Comparison of ENCODE assay signal across 9 mouse cellular contexts in the genomic region with DNA sequence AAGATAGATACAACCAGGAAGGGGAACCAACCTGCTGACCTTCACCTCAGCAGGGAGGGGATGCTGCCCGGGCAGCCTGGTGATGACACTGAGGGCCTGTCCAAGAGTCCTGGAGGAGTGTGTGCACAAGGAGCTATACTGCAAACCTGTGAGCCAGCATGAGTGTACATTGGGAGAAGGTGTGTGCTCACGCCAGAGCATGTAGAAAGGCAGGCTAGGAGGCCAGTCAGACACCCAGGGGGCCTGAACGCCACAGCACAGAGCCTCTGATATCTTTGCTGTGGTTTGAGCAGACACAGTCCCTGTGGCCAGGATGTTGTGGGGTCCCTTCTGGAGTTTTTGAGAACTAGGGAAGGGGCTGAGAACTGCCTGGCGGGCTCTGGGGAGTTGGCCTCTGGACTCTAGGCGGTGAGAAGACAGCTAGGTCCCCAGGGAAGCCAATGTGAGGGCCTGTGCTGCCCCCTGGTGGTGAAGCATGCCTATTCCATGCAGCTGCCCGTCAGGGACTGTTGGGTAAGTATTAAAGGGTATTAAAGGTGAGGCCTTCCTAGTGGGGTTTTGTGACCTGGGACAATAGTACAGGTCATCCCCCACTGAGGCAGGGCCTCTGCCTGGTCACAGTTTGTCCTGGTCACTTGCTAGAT. TPM values are rescaled to one million over a fixed set of nuclear protein-coding genes. Genes with fewer than 3 reads are reported as not detected.
DNase-seq lines count a peak whose midpoint lies in the region.
"Had no signal": no experiment of that assay in that cellular context is flagged by ENCODE, and none has a peak within 500 bp of the region (broad histone marks: within the 10 kb centered on the region; RNA-seq: fewer than 3 reads in every experiment).

No protein-coding gene starts in this region.

- peaks cover 28% of the 10 kb centered on the region for H3K4me1 ChIP-seq in hindbrain, embryonic 10.5 days (replicated peaks)

- peaks cover 49% of the 10 kb centered on the region for H3K27me3 ChIP-seq in hindbrain, embryonic 10.5 days (ENCODE audit: insufficient read depth, poor library complexity, severe bottlenecking)
- H3K27me3 ChIP-seq: limb, embryonic 15.5 days had no signal

- peak; percentile 39 for DNase-seq in MN1 (ENCODE audit: low spot score)
- DNase-seq in cerebellum, adult 9-10 months = peak; percentile 71
- DNase-seq in frontal cortex, adult 2 months (ENCODE audit: extremely low spot score in 1 of 2, low spot score in 1 of 2) = peak; percentile 40 to 92
- peak; percentile 91 for DNase-seq in hindbrain, embryonic 10.5 days (ENCODE audit: low spot score)
- peak; percentile 94 to 95 for DNase-seq in layer of hippocampus, postnatal 10 days (ENCODE audit: low spot score in 2 of 2)
- peak; percentile 91 for DNase-seq in lung, postnatal 10 days
- DNase-seq in retina, adult 2 months (ENCODE audit: low read depth, low spot score) = peak; percentile 61
- DNase-seq in thymus, postnatal 25 days = peak; percentile 68

- no peak overlapping the region for H3K4me3 ChIP-seq in hindbrain, embryonic 10.5 days
- H3K4me3 ChIP-seq: limb, embryonic 15.5 days had no signal

- no peaks in the 10 kb centered on the region for H3K9me3 ChIP-seq in hindbrain, embryonic 10.5 days
- H3K9me3 ChIP-seq: limb, embryonic 15.5 days had no signal

- no peaks in the 10 kb centered on the region for H3K36me3 ChIP-seq in hindbrain, embryonic 10.5 days
- H3K36me3 ChIP-seq: limb, embryonic 15.5 days had no signal

- WGBS in hindbrain, embryonic 10.5 days = 35% methylated on average over 6 of the region's 6 CpGs

- peak overlapping the region; percentile 19 for H3K27ac ChIP-seq in hindbrain, embryonic 10.5 days
- H3K27ac ChIP-seq: limb, embryonic 15.5 days had no signal

RNA-seq across cellular contexts. Expression of gene Ano1, which starts 24.2 kb away (rescaled TPM):
- 5.3 and 8.9 TPM in 2 replicates for polyA plus RNA-seq in frontal cortex, adult 2 months (2012; rRNA removed)
- 7.4 and 12.9 TPM in 2 replicates for polyA plus RNA-seq in hindbrain, embryonic 10.5 days (2016; fragmentation: Nextera tagmentation; extraction: Ambion mirVana)
- 1 to 10 TPM; 3.6 to 5.0 TPM for total RNA-seq in layer of hippocampus, postnatal 10 days (2021)

Comparison
In these comparisons a context has a peak if more than half of its experiments do, and no peak if none do; other contexts are left out.
1. DNase-seq: peak in every context shown above with its lines; median percentile 94 in layer of hippocampus, postnatal 10 days; 91 in hindbrain, embryonic 10.5 days; 91 in lung, postnatal 10 days; 71 in cerebellum, adult 9-10 months; 68 in thymus, postnatal 25 days; 66 in frontal cortex, adult 2 months; 61 in retina, adult 2 months; 39 in MN1.